Mouse (Mus musculus): ENCODE results near the gene Cpa5. TPM values are rescaled to one million over a fixed set of nuclear protein-coding genes. Genes with fewer than 3 reads are reported as not detected.

The Cpa5 gene
- total and polyA plus RNA-seq, 2 experiments from 2014 or later, result not detected

DNA sequence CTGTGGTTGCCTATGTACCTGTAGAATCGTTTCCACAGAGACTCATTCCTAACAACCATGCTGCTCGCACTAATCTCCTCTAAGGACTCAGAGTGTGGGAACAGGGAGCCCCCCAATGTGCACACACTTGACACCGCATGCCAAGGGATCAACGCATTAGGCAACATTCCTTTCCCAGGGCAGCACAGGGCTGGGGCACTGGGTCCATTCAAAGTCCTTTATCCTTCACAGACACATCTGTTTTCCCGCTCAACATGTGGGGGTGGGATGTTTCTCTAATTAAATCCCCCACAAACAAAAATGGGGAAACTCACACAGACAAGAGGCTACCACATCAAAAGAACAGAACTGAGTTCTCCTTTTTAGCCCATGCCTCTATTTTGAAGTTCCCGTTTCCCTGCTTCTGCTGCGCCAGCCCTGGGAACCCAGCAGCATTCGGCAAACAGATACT is 5.7 kb downstream of the Cpa5 start:
- Histone ChIP-seq H3K36me3 (ENCODE audit: insufficient read depth) (no peaks in the 10 kb centered on the region), H3K4me1 (ENCODE audit: insufficient read depth) (peaks cover 29% of the 10 kb centered on the region), H3K9me3 (ENCODE audit: low read length) (no peaks in the 10 kb centered on the region), H3K27ac (ENCODE audit: low read depth, low read length) (peak overlapping the region; percentile 84; the same call in 1 of the 2 replicates), H3K27me3 (ENCODE audit: insufficient read depth, low read length) (no peaks in the 10 kb centered on the region), H3K4me2 (ENCODE audit: low read depth) (0 out of 2 replicates have a peak overlapping the region, but pooled peaks have one; percentile 53), H3K9ac (no peak overlapping the region), H3K4me3 (ENCODE audit: low read depth, low read length) (no peak overlapping the region)
- WGBS, result 8% methylated on average over 8 of the region's 8 CpGs
- DNase-seq (no peak), ATAC-seq (no peak)
- TF ChIP-seq CTCF (IDR thresholded peaks at IDR 0.05; ENCODE audit: low read depth), result no peak

DNA sequence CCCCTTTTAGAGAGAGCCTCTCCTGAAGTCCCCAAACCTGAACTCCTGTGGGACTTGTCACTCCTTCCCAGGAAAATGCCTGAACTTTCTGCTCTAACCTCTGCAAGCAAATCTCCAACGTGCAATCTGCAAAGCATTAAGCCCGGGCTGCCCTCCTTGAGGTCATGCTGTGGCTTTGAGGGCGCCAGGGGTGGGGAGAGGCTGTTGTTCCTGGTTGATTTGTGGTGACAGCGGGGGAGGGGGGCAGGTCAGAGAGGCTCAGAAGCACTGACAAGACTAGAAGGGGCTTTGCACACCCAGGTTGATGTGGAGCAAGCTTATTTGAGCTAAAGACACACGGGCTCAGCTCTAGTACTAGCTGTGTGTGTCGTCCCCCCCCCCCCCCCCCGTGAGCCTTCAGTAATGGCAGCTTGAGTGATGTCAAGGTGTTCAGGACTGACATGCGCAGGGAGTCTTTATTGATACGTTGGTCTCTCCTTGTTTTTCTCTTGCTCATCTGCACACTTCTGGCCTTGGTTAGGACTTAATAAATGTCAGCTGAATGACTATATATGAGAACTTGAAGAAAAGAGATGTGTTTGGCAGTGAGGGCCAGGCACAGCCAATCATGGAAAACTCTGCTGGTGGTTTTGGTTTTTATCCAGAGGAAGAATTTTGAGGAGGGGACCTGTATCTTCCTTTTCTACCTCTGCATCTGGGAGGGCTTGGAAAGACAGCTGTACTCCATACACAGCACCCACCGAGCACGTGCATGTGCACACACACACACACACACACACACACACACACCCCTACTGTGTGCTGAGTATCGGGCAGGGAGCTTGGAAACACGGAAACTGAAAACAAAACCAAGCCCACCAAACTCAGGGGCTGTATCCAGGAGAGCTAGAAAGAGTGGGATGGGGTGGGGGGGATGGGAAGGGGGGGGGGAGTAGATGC is 6.5 kb downstream of the Cpa5 start:
- peaks cover 29% of the 10 kb centered on the region for H3K4me1 ChIP-seq (ENCODE audit: insufficient read depth)
- ATAC-seq (peak; percentile 2; the same call in 1 of the 2 replicates), DNase-seq (no peak)
- H3K27me3 ChIP-seq (ENCODE audit: insufficient read depth, low read length), result no peaks in the 10 kb centered on the region
- 8% methylated on average over 13 of the region's 13 CpGs for WGBS
- peak overlapping the region; percentile 53 for H3K4me2 ChIP-seq (ENCODE audit: low read depth)
- no peaks in the 10 kb centered on the region for H3K9me3 ChIP-seq (ENCODE audit: low read length)
- H3K36me3 ChIP-seq (ENCODE audit: insufficient read depth), result no peaks in the 10 kb centered on the region
- peak overlapping the region; percentile 25 for H3K4me3 ChIP-seq (ENCODE audit: low read depth, low read length)
- peak overlapping the region; percentile 53; the same call in 1 of the 2 replicates for H3K9ac ChIP-seq
- no peak for TF ChIP-seq CTCF (IDR thresholded peaks at IDR 0.05; ENCODE audit: low read depth)
- H3K27ac ChIP-seq (ENCODE audit: low read depth, low read length), result peak overlapping the region; percentile 84

DNA sequence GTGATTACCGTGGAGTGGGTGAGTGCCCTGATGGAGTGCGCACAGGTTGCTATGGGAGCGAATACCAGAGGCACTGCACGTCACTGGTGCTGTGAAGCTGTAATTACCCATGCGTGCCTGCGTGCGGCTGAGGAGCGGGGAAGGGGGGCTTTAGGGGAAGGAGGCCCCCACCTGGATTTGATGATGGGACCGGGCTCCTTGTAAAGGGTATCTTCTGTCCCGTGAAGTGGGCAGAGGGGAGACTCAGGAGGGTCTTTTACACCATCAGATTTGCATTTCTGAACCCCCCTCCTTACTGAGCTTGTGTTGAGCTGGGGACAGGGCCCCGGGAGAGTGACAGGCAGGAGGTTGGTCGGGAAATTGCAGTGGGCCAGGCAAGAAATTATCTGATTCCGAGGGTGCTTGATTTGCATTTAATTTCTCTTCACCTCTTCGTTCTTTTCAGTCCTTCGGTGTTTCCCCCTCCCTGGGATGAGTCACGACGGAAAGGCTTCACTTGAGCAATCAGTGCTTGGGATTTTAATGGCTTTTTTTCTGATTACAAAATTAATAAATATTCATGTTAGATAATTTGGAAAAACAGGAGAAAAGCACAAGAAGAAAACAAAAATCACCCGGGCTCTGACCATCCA is 7.3 kb downstream of the Cpa5 start:
- peak; percentile 63 for TF ChIP-seq CTCF (IDR thresholded peaks at IDR 0.05; ENCODE audit: low read depth)
- H3K36me3 ChIP-seq (ENCODE audit: insufficient read depth), result no peaks in the 10 kb centered on the region
- peak overlapping the region; percentile 53 for H3K9ac ChIP-seq
- H3K27me3 ChIP-seq (ENCODE audit: insufficient read depth, low read length), result no peaks in the 10 kb centered on the region
- WGBS, result 4% methylated on average over 18 of the region's 18 CpGs
- peak overlapping the region; percentile 53 for H3K4me2 ChIP-seq (ENCODE audit: low read depth)
- peak; percentile 90 for DNase-seq
- peak overlapping the region; percentile 25 for H3K4me3 ChIP-seq (ENCODE audit: low read depth, low read length)
- peak; percentile 99 for ATAC-seq
- no peaks in the 10 kb centered on the region for H3K9me3 ChIP-seq (ENCODE audit: low read length)
- peak overlapping the region; percentile 84 for H3K27ac ChIP-seq (ENCODE audit: low read depth, low read length)
- peaks cover 29% of the 10 kb centered on the region for H3K4me1 ChIP-seq (ENCODE audit: insufficient read depth)

DNA sequence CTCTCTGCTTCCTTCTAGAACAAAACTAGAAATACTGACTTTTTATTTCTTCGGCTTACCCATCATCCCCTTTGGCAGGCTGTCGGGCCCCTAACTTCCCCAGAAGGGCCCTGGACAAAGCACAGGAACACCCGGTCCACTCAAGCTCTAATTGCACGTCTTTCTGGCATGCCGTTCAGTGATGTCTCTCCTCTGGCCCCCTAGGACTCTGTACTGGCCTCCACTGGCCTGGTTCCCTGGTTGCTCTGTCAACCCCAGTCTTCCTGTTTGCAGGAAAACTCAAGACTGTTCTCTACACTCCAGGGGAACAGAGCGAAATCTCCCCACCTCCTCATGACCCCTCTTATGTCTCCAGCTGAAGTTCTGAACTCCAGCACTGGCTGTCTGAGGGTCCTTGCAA is 7.9 kb downstream of the Cpa5 start:
- no peak for TF ChIP-seq CTCF (IDR thresholded peaks at IDR 0.05; ENCODE audit: low read depth)
- H3K36me3 ChIP-seq (ENCODE audit: insufficient read depth), result no peaks in the 10 kb centered on the region
- H3K27ac ChIP-seq (ENCODE audit: low read depth, low read length), result peak overlapping the region; percentile 84
- H3K27me3 ChIP-seq (ENCODE audit: insufficient read depth, low read length), result no peaks in the 10 kb centered on the region
- ATAC-seq, result no peak
- H3K9ac ChIP-seq, result no peak overlapping the region
- H3K4me3 ChIP-seq (ENCODE audit: low read depth, low read length), result no peak overlapping the region
- 0 out of 2 replicates have a peak overlapping the region, but pooled peaks have one; percentile 53 for H3K4me2 ChIP-seq (ENCODE audit: low read depth)
- no peak for DNase-seq
- H3K9me3 ChIP-seq (ENCODE audit: low read length), result no peaks in the 10 kb centered on the region
- 27% methylated on average over 6 of the region's 6 CpGs for WGBS
- peaks cover 29% of the 10 kb centered on the region for H3K4me1 ChIP-seq (ENCODE audit: insufficient read depth)

DNA sequence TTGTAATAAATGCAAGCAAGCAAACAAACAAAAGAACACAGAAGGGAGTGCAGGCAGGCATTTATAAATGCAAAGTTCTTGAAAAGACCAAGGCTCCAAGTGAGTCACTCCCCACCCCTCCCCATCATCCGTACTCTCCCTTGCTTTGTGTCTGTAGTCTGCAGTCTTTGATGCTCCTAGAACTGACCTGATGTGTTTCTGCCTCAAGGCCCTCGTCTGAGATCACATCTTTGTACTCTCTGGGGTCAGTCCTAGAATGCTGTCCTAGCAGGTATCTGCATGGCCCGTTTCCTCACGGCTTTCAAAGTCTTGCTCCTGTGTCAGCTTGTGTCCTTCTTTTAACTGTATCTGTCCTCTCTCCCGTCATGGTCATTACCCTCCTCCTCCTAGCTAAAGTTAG is 8.8 kb downstream of the Cpa5 start:
- DNase-seq (no peak), ATAC-seq (no peak)
- no peak for TF ChIP-seq CTCF (IDR thresholded peaks at IDR 0.05; ENCODE audit: low read depth)
- peaks cover 24% of the 10 kb centered on the region for H3K4me1 ChIP-seq (ENCODE audit: insufficient read depth)
- H3K36me3 ChIP-seq (ENCODE audit: insufficient read depth), result no peaks in the 10 kb centered on the region
- H3K9ac ChIP-seq, result no peak overlapping the region
- H3K27me3 ChIP-seq (ENCODE audit: insufficient read depth, low read length), result no peaks in the 10 kb centered on the region
- H3K9me3 ChIP-seq (ENCODE audit: low read length), result no peaks in the 10 kb centered on the region
- H3K4me2 ChIP-seq (ENCODE audit: low read depth), result no peak overlapping the region
- H3K27ac ChIP-seq (ENCODE audit: low read depth, low read length), result no peak overlapping the region; the same call in 1 of the 2 replicates
- no peak overlapping the region for H3K4me3 ChIP-seq (ENCODE audit: low read depth, low read length)
- WGBS, result 58% methylated on average over 5 of the region's 5 CpGs

DNA sequence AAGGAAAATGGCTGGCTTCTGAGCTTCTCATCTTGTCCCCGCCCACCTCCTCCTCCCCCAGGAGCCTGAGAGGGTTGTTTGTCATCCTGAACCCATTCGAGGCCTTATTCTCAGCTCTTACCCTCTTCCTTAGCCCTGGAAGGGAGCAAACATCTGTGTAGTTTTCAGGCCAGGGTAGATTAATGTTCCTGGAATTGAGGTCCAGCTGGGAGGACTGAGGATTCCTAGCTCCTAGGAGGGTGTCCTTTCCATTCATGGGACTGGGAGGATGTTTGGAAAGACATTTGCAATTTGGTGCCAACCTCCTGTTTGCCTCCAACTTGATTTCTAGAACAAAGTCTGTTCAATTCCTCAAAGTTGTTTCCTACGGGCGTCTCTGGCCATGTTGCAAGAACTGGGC is 9.8 kb downstream of the Cpa5 start:
- Histone ChIP-seq H3K4me2 (ENCODE audit: low read depth) (no peak overlapping the region), H3K4me3 (ENCODE audit: low read depth, low read length) (no peak overlapping the region), H3K36me3 (ENCODE audit: insufficient read depth) (no peaks in the 10 kb centered on the region), H3K27me3 (ENCODE audit: insufficient read depth, low read length) (no peaks in the 10 kb centered on the region), H3K4me1 (ENCODE audit: insufficient read depth) (peaks cover 22% of the 10 kb centered on the region), H3K9me3 (ENCODE audit: low read length) (no peaks in the 10 kb centered on the region), H3K9ac (no peak overlapping the region), H3K27ac (ENCODE audit: low read depth, low read length) (no peak overlapping the region)
- TF ChIP-seq CTCF (IDR thresholded peaks at IDR 0.05; ENCODE audit: low read depth), result no peak
- ATAC-seq, result no peak
- DNase-seq, result no peak
- WGBS, result 79% methylated on average over 4 of the region's 4 CpGs

DNA sequence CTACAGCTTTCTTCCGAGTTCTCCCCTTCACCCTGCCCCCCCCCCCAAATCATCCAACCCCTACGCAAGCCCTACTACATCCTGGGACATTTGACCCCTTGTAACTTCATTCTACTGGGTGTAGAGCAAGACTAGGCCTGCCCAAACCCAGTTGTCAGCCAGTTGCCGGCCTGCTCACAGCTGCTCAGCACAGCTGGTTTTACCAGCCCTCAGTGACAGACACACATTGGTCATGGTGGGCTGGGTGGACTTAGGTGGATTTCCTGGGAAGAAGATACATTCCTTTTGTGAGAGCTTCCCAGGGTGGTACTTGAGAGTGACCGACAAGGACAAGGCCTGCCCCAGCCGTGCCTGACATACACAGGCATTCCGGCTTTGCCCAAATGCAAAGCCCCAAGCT is 10.2 kb downstream of the Cpa5 start:
- Histone ChIP-seq H3K4me1 (ENCODE audit: insufficient read depth) (peaks cover 22% of the 10 kb centered on the region), H3K36me3 (ENCODE audit: insufficient read depth) (no peaks in the 10 kb centered on the region), H3K4me2 (ENCODE audit: low read depth) (no peak overlapping the region), H3K27ac (ENCODE audit: low read depth, low read length) (no peak overlapping the region), H3K9ac (no peak overlapping the region), H3K4me3 (ENCODE audit: low read depth, low read length) (no peak overlapping the region), H3K9me3 (ENCODE audit: low read length) (no peaks in the 10 kb centered on the region), H3K27me3 (ENCODE audit: insufficient read depth, low read length) (no peaks in the 10 kb centered on the region)
- 91% methylated on average over 6 of the region's 6 CpGs for WGBS
- no peak for TF ChIP-seq CTCF (IDR thresholded peaks at IDR 0.05; ENCODE audit: low read depth)
- DNase-seq (no peak), ATAC-seq (no peak)
